Mouse (Mus musculus) thymus, postnatal 10 days (tissue): ENCODE measurements around the gene Cntn6.

Experiments used
- DNase-seq, 2 experiments: peaks; one replicate each; pipeline ENCODE4 v3.0.0; 2021; ENCODE audit warnings: low spot score in 2 of 2

Cntn6 gene

DNA sequence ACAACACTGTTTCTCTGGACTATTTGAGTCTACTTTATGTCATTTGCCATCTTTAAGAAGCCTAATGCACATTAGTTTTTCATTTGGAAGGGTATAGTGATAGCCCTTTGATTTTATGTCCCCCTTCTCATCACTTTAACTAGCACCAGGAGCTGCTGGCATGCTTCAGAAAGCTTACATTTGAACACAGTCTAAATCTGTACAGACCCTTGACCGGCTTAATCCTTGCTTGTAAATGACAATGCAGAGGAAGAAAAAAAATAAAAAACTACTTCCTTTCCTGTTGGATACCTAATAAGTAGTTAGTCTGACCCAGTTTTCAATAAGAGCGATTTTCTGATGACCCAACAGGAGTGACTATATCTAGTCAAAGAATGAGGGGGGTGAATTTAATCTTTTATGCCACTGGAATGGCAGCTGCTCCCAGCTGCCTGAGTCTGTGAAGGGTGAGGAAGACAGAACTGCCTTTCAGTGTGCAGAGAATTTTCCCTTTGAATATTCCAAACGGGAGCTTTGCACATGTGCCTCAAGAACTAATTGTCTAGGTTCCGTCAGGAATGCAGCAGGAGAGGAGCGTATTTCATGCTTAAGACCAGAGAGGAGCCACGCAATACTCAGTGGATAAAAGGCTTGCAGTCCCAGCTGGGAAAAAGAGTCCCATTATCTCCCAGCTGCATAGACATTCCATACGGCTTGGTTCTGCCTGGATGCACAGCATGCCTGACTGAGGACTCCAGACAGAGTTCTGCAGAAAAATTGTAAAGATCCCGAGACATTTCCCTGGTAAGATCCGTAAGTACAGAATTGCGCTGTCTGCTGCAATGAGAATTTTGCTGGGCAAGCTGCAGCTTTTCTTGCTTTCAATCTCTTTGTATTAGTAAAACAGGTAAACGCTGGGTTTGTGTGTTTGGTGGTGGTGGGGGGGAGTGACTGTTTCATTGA lies at the start of gene Cntn6:
Gene Cntn6 (plus strand): TSS at position 301 of the 942 bp plus-strand sequence.
- no peak for DNase-seq

DNA sequence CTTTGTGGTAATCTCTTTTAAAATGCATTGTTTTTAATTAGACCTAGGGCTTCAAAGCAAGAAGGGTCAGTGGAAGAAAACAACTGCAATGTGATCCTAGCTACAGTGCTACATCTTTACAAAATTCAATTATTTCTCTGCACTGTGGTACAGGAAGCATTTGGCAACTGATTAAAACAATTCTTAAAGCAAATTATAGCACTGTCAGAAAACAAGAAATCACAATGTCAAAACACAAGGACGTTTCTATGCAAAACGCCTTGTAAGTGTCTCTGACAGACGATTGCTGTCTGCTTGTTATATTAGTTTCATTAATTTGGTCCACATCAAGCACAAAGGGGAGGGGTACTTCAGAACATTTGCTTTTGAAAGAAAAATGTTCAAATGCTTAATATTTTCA lies 48.9 kb upstream of the Cntn6 start:
- no peak for DNase-seq

DNA sequence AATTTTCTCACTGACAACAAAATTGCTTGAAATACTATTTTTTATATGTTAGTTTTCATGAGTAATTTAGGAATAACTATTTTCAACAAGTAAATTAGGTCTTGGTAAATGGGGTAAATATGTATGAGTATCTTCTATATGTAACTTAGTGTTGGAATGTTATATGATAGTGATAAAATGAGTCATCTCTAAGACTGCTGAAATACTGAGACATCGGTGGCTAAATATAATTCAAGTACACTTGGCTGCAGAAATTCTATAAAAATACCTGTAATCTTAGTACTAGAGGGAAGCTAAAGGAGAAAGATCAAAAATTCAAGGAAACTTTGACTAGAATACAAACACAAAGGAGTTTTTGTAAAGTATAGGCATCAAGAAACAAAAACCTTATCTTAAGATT lies 21.9 kb upstream of the Cntn6 start:
- DNase-seq, result no peak

DNA sequence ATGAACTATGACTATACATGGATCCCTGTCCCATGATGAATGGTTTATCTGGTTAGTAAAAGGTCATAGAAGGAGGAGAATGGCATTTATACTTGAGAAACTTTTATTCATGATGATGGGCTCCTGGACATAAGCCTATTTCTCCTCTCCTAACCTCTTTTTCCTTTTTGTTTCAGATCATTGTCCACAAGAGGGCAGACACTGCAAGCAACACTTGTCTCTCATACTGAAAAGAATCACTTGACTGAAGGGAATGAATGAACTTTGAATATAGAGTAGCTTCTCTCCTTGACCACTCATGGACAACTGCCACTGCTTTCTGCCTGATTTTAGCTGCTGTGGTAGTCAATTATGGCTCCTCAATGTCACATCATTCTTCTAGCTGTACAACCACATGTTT lies 13.3 kb upstream of the Cntn6 start:
- no peak for DNase-seq

DNA sequence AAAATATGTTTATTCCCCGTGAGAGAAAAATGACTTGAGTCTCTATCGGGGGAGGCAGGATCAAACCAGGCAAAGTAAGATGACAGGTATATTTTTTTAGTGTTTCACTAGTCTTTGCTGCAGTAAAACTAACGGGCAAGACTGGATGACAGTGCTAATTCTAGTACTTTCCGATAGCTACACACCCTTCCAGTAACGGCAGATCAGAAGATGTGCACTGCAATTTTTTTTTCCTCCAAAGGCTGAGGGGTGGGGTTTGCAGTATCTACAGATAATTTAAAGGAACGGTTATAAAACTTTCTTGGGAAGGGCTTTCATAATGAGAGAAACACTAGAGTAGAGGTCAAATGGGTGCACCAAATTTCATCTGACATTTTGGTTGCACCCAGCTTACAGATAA lies 869 bp downstream of the Cntn6 start:
- no peak for DNase-seq

DNA sequence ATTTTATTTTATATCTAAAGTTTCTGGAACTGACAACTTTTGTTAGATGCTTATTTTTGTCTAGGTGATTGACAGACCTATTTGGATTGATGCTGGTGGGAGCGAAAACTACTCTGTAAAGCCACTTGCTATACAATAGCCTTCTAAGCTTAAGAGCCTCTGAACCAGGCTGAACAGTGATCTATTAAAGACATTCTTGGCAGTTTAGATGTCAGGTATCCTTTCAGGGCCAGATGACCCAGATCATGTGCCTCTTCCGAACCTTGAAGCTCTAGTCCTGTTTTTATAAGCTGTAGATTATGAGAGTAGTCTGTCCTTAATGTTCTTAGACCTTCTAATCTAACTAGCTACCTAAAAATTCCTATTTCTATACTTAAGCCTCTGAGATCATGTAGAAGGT lies 3.2 kb downstream of the Cntn6 start:
- DNase-seq, result no peak

DNA sequence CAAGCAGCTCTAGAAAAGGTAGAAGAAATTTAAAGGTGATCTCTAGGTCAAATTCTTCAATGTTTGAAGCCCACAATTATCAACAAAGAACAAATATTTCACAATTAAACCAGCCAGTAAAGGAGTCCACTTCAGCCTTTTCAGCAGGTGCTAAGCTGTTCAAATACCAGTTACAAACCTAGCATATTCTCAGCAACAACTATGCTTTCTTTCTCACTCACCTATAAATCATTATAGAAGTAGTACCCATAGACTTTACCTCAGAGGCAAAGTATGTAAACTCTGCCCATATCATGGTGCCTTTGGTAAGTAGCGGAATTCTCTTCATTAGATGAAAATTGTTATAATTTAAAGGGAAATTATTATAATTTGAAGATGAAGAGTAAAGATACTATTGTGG lies 71.4 kb downstream of the Cntn6 start:
- DNase-seq, result no peak

DNA sequence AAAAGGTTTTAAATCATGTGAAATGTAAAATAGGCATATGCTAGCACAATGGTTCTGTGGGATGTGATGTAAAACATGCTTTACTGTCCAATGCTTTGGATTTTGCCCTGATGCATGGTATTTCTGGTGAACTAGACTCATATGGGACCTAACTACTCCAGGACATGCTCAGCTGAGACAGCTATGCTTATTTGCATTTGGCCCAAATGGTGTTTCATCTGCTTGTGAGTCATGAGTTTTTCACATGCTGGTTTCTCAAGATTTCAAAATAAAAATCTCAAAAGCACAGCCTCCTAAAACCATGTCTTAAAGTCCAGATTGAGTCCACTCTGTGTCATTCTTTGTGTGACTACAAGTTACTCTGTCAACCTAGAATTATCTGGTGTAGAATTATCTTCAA lies 77.0 kb downstream of the Cntn6 start:
- DNase-seq, result no peak

DNA sequence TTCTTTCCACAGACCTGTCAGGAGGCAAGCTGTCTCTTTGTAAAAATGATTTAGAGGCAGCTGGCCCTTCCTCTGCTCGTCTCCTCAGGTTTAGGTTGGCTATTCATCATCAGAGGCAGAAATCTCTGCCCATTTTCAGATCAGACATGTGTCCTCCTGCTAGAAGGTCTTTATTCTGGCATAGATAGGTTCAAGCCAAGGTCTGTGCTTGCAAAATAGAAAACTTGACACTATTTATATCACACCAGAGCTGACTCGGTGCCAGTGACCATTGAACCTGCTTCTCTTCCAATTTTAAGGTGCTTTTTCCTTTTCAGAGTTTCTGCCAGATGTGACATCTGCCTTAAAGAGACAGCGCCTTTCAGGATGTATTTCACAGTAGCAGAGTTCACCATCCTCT lies 95.4 kb downstream of the Cntn6 start:
- no peak for DNase-seq

DNA sequence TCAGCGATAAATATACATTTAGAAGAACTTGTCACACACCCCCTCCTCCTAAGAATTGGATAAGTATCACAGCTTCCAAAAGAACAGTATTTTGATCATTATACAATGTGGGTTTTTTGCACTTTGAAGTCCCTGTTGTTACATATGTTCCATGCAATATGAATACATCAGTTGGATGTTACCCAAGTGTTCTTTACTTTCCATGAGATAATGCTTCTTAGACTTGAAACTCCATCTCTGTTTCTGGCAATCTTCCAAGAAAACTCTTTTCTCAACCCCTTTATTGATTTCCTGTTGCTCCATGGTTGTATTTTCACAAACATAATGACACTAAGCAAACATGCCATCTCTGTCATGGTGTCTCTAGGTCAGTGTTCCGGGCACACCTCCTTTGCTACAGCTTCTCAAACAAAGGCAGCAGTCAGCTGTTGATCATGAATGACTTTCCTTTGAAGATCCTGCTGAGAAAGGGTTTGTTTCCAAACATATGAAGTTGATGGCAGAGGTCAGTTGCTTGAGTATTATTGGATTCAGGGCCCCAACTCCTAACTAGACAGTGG lies 108.3 kb downstream of the Cntn6 start:
- no peak for DNase-seq

DNA sequence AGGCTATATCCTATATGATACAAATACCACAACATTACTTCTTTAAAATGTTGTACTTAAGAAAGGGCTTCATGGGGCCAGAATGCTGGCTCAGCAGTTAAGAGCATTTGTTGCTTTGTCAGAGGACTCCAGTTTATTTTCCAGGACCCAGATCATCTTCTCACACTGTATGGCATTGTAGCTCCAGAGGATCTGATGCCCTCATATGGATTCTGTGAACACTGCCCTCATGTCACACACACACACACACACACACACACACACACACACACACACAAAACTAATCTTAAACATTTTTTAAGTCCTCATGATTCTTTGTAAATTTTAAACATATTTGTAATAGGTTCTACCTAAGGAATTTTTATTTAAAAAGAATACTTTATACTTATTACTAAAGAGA lies 110.3 kb downstream of the Cntn6 start:
- no peak for DNase-seq

DNA sequence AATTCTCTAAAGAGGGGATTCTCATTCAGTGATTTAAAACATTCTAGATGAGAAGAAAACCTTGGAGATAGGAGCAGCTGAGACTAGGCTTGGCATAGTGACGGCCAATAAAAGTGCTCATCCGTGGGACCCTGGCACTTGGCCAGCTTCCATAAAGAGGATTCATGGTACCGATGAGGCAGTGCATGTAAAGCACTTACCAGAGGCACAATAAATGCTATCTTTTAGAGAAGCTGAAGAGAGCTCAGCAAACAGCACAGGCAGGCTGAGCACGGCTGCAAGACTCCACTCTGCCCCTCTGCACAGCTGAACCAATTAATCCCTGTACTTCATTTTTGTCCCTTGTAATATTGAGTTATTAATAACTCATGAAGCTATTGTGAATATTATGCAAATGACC lies 110.8 kb downstream of the Cntn6 start:
- DNase-seq, result no peak

DNA sequence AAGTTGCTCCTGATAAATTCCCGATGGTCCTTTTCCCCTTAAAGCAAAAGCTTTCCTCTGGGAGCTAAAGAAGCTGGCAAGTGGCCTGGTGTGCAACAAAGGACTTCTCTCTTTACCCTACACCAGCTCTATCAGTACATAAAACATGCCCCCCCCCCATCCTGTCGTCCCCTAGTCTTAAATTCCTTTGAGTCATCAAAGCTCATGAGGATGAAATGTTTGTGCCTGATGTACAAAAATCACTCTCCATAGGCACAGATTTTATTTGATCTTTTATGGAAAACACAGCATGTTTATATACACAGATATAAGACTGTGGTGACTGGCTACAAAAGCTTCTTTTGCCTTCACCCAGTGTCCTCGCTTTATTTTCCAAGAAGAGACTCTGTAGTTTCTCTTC lies 112.6 kb downstream of the Cntn6 start:
- DNase-seq, result no peak

DNA sequence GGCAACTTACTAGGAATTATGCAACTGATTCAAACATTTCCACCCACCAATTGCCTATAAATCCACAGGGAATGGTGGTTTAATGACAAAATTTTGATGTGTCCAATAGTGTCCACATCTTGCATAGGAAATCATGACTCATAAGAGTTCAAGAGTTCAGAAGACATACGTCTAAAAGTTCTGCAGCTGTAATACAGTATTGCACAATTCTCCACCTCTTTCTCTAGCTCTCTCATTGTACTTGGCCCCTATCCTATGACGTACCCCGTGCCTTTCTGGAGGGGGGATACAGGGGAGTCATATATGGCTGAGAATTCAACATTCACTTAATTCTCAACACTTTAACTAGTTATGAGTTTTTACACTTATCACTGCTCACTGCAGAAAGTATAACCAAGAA lies 160.9 kb downstream of the Cntn6 start:
- no peak for DNase-seq

DNA sequence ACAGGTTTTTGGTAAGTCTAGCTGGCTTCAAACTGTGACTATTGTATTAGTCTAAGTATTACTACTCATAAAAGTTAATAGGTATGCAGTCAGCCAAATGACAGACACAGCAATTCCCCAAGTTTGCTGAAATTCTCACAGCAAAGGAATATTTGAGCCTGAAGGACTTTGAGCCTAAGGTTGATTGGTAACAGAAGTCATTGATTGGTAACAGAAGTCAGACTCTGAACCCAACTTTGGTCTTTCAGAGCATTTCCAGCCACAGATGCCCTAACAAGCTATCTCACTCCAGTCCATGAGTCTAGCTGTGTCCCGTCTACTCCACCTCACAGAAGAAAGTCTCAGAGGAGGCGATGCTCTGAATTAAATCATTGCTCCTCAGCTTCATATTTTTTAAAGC lies 176.1 kb downstream of the Cntn6 start:
- no peak for DNase-seq

DNA sequence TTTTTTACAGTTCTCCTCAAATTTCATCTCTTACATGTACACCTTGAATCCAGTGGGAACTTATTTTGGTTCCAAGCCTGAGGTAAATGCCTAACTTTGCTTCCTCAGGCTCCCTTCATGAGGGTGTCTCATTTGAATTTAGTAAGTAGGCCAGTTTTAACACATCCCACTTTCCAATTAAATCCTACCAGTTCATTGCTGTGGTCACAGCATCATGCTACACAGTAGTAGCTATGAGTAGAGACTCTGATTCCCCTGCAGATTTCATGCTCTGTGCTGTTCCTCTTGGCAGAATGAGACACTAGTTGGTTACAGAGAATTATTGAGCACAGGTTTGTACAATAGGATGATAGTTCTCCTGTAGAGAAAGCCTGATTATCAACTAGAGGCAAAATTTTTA lies 181.7 kb downstream of the Cntn6 start:
- no peak for DNase-seq

DNA sequence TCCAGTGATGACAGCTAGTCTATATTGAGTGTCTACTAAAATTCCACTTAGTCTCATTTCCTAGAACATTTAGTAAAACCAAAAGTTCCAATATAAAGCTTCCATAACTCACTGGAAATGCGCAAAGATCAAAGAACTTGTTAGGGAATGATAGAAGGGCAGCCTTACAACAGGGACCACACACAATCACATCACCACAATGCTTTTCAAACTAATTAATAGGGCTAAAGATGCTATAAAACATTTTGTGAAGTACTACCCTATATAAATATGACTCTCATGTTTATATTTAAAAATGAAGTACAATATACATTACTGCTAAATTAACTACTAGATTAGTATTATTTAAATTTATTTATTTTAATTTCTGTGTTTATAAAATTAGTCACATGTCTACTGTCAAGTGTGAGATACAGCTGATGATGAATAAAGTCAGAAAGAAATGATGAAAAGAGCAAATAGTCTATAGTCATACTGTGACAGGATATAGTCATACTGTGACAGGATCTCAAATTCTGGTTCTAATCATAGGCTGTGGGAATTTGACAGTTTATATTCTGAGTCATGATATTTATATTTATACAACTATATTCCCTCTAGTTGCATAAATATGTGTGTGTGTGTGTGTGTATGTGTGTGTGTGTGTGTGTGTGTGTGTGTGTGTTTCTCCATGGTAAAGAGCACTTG lies 187.4 kb downstream of the Cntn6 start:
- no peak for DNase-seq

DNA sequence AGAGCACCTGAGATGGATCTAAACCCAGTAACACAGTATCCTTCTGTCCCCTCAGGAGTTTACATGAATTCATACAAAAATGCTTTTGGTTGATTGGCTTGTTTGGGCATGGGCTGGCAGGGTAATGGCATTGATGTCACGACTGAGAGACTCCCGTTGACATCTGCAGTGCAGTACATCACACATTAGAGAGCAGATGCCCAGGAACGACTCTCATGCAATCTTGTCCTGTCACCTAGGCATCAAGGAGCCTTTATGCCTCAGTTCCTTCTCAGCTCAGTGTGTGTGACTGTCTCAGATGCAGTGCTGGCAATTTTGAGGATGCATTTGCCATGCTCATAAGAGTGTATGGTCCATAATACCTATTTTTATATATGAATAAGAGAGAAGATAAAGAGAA lies 195.4 kb downstream of the Cntn6 start:
- no peak for DNase-seq

DNA sequence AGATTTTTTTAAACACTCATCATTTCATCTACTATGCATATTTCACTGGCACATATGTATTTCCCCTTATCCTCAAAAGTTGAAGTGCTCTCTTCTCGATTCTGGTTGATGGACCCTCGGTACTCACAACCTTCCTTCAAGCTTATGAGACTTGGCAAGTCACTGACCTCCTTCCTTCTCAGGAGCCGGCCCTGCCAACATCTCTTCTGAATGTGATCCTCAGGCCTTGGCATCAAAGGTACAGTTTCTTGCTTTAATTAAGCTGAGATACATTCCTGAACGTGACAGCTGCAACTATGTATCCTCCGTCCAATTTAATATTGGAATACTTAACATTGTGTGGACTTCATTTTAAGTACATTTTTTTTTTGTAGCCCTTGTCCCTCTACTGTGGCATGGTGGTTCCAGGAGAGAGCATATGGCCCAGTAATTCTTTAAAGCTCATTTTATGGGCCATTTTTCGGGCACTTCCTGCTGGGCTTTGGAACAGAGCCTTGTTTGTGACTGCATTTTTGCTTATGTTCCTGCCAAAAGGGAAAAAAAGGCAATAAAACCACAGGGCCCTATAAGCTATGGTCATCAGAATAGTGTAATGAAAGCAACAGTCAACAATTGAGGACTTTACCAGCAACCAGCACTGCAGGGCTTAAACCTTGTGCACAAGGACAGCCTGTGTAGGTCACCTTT lies 196.0 kb downstream of the Cntn6 start:
- DNase-seq, result no peak

DNA sequence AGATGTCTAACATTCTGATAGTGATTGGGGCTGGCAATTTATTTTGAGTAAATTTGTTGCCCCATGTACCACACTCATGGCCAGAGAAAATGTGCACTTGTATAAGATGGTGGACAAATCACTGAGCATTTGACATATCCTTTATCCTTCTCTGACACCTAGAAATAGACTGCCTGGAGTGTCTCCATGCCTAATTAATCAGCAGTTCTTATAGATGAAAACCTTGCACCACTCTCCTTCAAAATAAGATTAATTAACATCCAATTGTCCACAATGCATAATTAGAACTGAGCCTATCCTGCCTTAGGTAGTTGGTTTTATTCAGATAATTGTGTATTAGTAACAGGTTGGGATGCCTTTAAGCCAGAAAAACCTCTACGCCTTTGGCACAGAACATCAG lies 236.0 kb downstream of the Cntn6 start:
- no peak for DNase-seq

DNA sequence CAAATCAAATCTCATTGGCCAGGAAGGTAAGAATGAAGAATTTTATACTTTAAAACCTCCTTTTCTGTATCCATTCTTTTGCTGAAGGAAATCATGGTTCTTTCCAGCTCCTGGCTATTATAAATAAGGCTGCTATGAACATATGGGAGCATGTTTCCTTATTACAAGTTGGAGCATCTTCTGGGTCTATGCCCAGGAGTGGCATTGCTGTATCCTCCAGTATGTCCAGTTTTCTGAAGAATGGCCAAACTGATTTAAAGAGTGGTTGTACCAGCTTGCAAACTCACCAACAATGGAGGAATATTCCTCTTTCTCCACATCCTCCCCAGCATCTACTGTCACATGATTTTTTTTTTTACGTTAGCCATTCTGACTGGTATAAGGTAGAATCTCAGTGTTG lies 241.7 kb downstream of the Cntn6 start:
- DNase-seq, result no peak

DNA sequence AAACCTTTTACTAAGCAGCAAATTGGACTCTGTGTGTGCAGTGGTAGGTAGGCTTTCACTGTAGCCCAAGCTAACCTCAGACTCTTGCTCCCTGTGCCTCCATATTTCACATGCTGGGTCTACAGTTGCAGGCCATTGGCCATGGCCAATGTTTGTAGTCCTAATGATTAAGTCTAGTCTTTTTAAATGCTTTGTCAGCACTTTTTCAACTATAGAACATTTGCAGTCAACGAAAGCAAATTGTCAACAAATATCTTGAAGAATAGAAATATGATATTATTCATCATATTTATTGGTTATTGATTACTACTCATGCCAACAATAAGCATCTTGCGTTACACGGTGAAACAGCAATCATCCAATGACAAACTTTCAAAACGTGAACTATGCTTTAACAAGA lies 246.4 kb downstream of the Cntn6 start:
- DNase-seq, result no peak
